Mouse (Mus musculus) adipocyte (in vitro differentiated cells): ENCODE results near the gene Erh.

Experiments used
- DNase-seq: peaks from one replicate; pipeline ENCODE4 v3.0.0-alpha.2; 2016; ENCODE audit warnings: low spot score

Gene Erh

GRCm38 (mm10) chr12:80615371-80616257 lies 28.5 kb downstream of the Erh start:
- DNase-seq = no peak

GRCm38 (mm10) chr12:80612113-80612791 lies 31.9 kb downstream of the Erh start:
- no peak for DNase-seq

DNA sequence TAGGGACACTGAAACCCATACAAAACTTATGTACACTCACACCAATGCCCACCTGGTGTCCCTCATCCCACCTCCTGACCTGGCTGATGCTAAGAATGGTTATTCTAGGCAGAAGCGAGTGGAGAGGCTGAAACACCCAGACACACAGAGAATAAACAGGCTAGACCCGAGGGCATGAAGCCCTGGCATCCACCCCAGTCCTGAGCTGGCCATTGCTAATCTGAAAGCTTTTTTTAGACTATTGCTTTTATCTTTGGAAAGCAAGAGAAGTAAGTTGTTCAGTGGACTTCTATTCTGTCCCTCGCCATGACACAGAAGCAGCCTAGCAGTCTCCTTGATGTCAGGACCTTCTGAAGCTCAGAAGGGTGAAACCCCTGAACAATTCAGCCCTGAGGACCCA lies 34.2 kb downstream of the Erh start:
- peak; percentile 29 for DNase-seq

GRCm38 (mm10) chr12:80608576-80608975 lies 35.6 kb downstream of the Erh start:
- DNase-seq = no peak

DNA sequence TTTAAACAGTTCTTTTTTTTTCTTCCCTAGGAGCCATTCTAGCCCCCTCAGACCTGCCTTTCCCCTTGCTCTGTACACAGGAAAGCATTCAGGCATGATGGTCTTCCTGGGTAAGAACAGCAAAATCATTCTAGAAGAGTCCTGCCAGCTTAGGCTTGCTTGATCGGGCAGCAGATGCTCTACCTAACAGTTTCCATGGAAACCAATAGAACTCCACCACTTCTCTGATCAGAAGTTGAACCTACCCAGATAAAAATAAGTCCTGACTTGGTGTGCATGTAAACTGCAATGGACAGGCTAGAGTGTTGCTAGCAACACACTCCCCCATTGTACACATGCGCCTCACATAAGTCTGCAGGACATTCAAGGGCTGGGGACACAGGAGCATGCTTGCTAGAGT lies 39.9 kb downstream of the Erh start:
- DNase-seq = no peak

GRCm38 (mm10) chr12:80603566-80603965 lies 40.6 kb downstream of the Erh start:
- DNase-seq = no peak

DNA sequence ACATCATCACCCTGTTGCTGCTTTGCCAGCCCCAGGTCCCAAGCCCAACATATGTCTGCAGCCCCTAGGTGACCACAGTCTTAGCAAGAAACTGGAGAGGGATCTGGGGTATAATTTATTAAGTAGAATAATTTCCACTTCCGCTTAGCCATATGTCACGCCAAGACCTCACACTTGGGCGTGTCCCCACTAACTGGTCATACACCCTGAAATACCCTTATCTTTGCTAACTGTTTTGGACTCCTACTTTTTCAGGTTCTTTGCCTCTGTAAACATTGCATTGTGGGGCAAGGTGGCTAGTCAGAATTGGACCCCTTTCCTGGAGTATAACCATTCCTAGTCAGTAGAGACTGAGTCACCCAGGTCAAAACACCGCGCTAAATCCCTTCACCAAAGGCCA lies 41.7 kb downstream of the Erh start:
- DNase-seq = no peak

- no peak for DNase-seq
Observed at GRCm38 (mm10) chr12:80601597-80602269, 42.4 kb downstream of the Erh start.

GRCm38 (mm10) chr12:80598756-80599155 lies 45.4 kb downstream of the Erh start:
- DNase-seq = peak; percentile 65

DNA sequence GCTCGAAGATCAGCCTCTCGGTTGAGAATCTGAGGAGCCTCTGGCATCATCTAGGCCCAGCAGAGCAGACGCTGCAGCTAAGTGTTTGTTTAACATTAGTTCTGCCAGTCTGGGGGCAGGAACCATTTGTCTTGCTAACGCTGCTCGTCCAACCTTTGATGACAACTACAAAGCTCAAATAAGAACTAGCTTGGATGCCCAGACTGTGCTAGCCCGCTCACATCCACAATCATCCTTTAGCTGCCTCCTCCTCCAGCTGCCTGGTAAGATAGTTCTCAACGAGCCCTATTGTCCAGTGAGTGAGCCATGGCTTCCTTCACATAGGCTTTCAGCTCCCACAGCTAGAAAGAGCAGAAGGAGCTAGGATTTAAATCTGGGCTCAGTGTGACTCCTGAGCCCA lies 45.9 kb downstream of the Erh start:
- no peak for DNase-seq

DNA sequence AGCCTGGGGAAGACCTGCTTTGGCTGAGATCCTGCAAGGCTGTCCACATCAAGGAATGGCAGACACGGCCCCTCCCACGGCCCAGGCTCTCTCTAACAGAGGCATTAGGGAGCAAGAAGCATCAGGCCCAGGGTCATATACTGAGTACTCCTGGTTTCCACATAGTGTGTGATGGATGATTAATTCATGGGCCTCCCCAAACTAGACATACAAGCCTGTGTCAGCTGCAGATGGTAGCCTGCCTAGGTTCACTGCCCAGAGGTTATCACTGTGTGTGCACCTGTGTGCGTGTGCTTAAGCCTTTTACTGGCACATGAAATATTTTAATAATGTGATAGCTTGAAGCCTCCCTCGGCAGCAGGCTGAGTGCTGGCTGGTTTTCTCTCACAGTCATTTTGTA lies 48.2 kb downstream of the Erh start:
- no peak for DNase-seq

GRCm38 (mm10) chr12:80595566-80595965 lies 48.6 kb downstream of the Erh start:
- DNase-seq = no peak

GRCm38 (mm10) chr12:80594781-80595180 lies 49.4 kb downstream of the Erh start:
- peak; percentile 28 for DNase-seq

GRCm38 (mm10) chr12:80594141-80594540 lies 50.0 kb downstream of the Erh start:
- no peak for DNase-seq

DNA sequence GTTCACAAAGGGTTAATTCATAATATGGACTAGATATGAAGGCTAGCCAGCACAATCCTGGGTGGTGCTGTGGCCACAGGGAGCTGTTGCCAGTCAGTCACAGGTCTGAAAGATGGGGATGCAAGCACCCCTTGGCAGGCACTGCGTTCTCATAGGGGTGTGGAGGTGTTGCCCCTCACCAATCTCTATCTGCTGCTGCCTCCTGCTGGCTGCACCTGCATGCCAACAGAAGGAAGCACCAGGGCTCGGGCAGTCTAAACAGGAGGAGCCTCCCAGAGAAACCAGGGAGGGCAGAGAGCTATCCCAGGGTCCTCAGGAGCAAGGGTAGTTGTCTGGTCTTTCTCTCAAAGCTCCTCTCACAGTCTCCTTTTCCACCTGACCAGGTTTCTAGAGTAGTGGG lies 59.2 kb downstream of the Erh start:
- no peak for DNase-seq
